In genomic region chr17:87613355-87614283, GRCm38 (mm10) we compare ENCODE assay signal across 8 mouse cellular contexts. TPM values are rescaled to one million over a fixed set of nuclear protein-coding genes. Genes with fewer than 3 reads are reported as not detected.
DNase-seq lines count a peak whose midpoint lies in the region; ATAC-seq and TF ChIP-seq lines count a peak whose summit lies in the region.

No protein-coding gene starts in this region.

- H3K27ac ChIP-seq in intestine, postnatal 0 days (ENCODE audit: low read depth, low read length): peak overlapping the region; percentile 83
- peak overlapping the region; percentile 96 for H3K27ac ChIP-seq in stomach, embryonic 15.5 days

- peak overlapping the region; percentile 47 for H3K9ac ChIP-seq in intestine, postnatal 0 days (ENCODE audit: low read depth, low read length)
- peak overlapping the region; percentile 32; the same call in 1 of the 2 replicates for H3K9ac ChIP-seq in stomach, embryonic 15.5 days

- H3K4me3 ChIP-seq in intestine, postnatal 0 days (ENCODE audit: low read depth, low read length): peak overlapping the region; percentile 29
- peak overlapping the region; percentile 33 for H3K4me3 ChIP-seq in stomach, embryonic 15.5 days (replicated peaks)

- 5% methylated on average over 24 of the region's 24 CpGs for WGBS in intestine, postnatal 0 days
- WGBS in stomach, embryonic 15.5 days: 4% methylated on average over 24 of the region's 24 CpGs

- TF ChIP-seq CTCF in intestine, postnatal 0 days (IDR thresholded peaks at IDR 0.05; ENCODE audit: low read depth): no peak

- no peaks in the 10 kb centered on the region for H3K36me3 ChIP-seq in intestine, postnatal 0 days (ENCODE audit: control insufficient read depth, insufficient read depth)
- no peaks in the 10 kb centered on the region for H3K36me3 ChIP-seq in stomach, embryonic 15.5 days

- intact Hi-C loops in left cerebral cortex, postnatal 4 days (cut with DNase I): no loop called here

- no peaks in the 10 kb centered on the region for H3K27me3 ChIP-seq in intestine, postnatal 0 days (replicated peaks; ENCODE audit: control insufficient read depth, insufficient read depth, low read length)
- no peaks in the 10 kb centered on the region for H3K27me3 ChIP-seq in stomach, embryonic 15.5 days (replicated peaks)

- no peaks in the 10 kb centered on the region for H3K9me3 ChIP-seq in intestine, postnatal 0 days (ENCODE audit: control insufficient read depth)
- H3K9me3 ChIP-seq in stomach, embryonic 15.5 days: no peaks in the 10 kb centered on the region

- peak; percentile 71 for DNase-seq in ovary, postnatal 36 days (ENCODE audit: low spot score)
- DNase-seq in ovary, postnatal 10 days (ENCODE audit: low spot score): no peak
- peak; percentile 97 for DNase-seq in embryo, embryonic 10.5 days (ENCODE audit: low spot score)
- peak; percentile 97 for DNase-seq in heart, adult 11 months
- peak; percentile 83 for DNase-seq in left cerebral cortex, postnatal 4 days

- peak overlapping the region; percentile 67 for H3K4me2 ChIP-seq in intestine, postnatal 0 days (replicated peaks; ENCODE audit: low read depth)
- H3K4me2 ChIP-seq in stomach, embryonic 15.5 days: peak overlapping the region; percentile 67

- H3K4me1 ChIP-seq in intestine, postnatal 0 days (replicated peaks; ENCODE audit: control insufficient read depth, insufficient read depth, low read length): 0 out of 2 replicates have a peak, but pooled peaks cover 3% of the 10 kb centered on the region
- H3K4me1 ChIP-seq in stomach, embryonic 15.5 days: peaks cover 17% of the 10 kb centered on the region

- ATAC-seq in intestine, postnatal 0 days: peak; percentile 59
- peak; percentile 94 for ATAC-seq in megakaryocyte-erythroid progenitor cell, adult 5-6 weeks (replicated peaks; ENCODE audit: low FRiP score, low TSS enrichment, poor library complexity, severe bottlenecking)
- ATAC-seq in stomach, embryonic 15.5 days (ENCODE audit: insufficient read depth, low FRiP score, low read depth): peak; percentile 84

RNA-seq across cellular contexts. Expression of gene Epcam, which starts 22.2 kb away (rescaled TPM):
- 1,279 and 1,318 TPM in 2 replicates for polyA plus RNA-seq in intestine, postnatal 0 days (2015; fragmentation: Nextera tagmentation; extraction: Ambion mirVana)
- under 1 TPM; 0.40 to 0.54 TPM for total RNA-seq in left cerebral cortex, postnatal 4 days (2021)
- total RNA-seq in megakaryocyte-erythroid progenitor cell, adult 5-6 weeks (2014; fragmentation: Nextera tagmentation): 0.35 TPM in 1 of 2 replicates, not detected in the other
- total RNA-seq in megakaryocyte-erythroid progenitor cell, adult 5-6 weeks (2017): not detected in 2 replicates
- polyA plus RNA-seq in stomach, embryonic 15.5 days (2015; fragmentation: Nextera tagmentation; extraction: Ambion mirVana): 495 and 535 TPM in 2 replicates

RNA-seq across cellular contexts. Expression of gene Msh2, which starts 58.5 kb away (rescaled TPM):
- polyA plus RNA-seq in intestine, postnatal 0 days (2015; fragmentation: Nextera tagmentation; extraction: Ambion mirVana): 13.9 and 15.9 TPM in 2 replicates
- 10 to 100 TPM; 29.0 to 34.9 TPM for total RNA-seq in left cerebral cortex, postnatal 4 days (2021)
- 49.8 and 73.7 TPM in 2 replicates for total RNA-seq in megakaryocyte-erythroid progenitor cell, adult 5-6 weeks (2014; fragmentation: Nextera tagmentation)
- total RNA-seq in megakaryocyte-erythroid progenitor cell, adult 5-6 weeks (2017): 105 and 123 TPM in 2 replicates
- polyA plus RNA-seq in stomach, embryonic 15.5 days (2015; fragmentation: Nextera tagmentation; extraction: Ambion mirVana): 64.0 and 71.4 TPM in 2 replicates
